Mouse (Mus musculus): ENCODE data around the gene Rab24.

Rab24 gene

DNA sequence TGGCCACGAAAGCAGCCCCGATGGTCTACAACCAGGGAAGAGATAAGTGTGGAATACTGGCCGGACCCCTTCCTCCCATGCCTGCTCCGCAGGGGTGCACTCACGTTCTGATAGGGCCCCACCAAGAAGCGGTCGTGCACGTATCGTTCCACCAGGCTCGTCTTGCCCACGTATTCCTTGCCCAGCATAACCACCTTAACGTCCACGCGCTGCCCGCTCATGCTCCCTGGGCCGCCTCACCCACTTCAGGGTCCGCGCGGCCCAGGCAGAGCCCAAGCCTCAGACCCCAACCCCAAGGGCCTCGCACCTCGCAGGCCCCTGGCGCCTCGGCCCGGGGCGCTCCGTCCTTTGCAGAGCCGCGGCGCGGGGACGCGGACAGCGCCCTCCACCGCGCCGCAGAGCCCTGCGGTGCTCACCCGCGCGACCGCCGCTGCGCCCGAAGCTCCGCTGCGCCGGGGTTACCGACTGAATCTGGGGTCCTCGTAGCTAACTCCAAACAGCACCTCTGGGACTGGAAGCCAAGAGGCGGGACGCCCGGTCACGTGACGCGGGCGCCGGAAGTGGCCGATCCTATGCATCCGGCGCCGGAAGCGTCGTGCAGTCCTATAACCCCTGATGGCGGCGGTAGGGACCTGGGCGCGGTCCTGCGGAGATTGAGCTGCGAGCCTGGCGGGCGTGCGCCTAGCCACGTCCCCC, at the start of gene Rab24:
TSS of gene Rab24 (minus strand) at position 513 of the 696 bp plus-strand sequence.
- DNase-seq: peak; percentile 92

DNA sequence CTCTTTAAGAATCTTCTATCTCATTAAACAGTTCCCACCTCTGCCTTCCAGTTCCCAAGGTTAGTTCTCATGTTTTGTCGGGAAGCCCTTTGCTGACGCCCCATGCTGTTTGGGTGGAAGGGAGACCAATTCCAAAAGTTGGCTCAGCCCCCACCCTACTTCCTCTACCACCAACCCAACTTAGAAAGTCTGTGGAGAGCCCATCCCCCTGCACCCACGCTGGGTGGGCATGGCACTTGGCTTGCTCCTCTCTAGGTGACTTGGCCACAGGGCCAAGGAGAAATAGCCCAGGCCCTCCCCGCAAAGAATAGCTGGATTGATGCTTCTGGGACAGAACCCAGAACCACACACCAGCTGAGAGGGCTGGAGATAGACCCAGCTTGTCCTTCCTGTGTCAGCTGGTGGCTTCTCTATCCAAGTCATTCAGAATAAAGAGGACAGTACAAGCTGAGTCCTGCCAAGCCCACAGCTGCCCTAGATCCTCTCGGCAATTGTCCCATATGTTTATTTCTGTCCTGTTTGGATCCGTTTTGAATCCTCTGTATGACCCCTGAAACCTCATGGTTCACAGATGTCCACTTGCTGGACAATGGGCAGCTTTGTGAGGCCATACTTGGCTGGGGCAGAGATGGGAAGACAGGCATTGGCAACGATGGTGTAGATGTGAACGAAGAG, 49.4 kb upstream of the Rab24 start:
- DNase-seq: peak; percentile 51

GRCm38 (mm10) chr13:55370234-55370633, 48.5 kb upstream of the Rab24 start:
- no peak for DNase-seq

- DNase-seq: peak; percentile 84
These were observed 47.9 kb upstream of the Rab24 start, which contains the start of gene Rgs14 for GRCm38 (mm10) chr13:55369531-55370114. Gene Rgs14, plus strand, starts transcription at chr13:55369732.

GRCm38 (mm10) chr13:55368401-55368800, 46.7 kb upstream of the Rab24 start:
- DNase-seq: peak; percentile 48

DNA sequence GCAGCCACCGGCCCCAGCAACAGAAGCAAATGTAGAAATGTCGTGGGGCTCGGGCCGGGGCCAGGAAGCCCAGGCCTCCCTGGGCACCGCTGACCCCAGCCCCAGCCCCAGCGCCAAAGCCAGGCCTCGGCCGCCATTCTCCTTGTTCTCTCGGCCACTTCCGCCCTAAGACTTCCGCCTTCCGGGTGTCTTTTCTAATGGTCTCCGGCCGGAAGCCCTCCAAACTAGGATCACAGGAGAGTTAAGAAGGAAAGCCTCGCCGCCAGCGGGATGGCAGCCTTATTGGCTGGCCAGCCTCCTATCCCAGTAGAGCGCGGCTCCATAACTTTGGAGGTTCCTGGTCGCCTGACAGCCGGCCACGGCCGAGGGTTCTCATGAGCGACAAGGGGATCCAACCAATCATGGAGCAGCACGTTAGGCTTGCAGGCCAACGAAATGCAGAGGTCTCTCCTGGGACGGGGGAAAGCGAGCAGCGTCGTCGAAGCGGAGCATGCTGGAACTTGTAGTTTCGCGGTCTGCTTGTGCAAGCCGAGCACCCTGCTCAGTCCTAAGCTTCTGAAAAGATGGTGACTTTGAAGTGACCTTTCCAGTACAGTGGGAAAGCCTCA, 40.8 kb upstream of the Rab24 start, which contains the start of gene Lman2:
TSS of gene Lman2 (minus strand) at position 331 of the 608 bp plus-strand sequence.
- DNase-seq: peak; percentile 92

DNA sequence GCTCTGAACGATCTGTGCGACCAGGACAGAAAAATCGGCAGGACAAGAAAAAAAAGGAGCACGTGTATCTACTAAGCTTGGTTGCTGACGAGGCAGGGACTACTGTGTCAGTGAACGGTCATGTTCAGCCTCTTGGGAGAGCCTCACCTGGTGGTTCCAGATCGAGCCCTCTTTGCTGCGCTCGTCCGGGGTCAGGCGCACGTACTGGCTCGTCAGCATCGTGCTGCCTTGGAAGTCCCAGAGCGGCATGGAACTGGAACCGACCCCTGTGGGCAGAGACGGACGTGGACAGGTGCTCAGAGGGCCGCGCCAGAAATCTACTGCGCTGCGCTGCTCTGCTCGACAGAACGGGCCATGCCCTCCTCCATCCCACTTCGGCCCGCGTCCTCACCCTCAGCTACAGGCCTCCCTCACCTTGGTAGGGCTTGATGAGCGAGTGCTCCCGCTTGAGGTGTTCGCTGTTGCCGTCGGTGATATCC, 40.3 kb upstream of the Rab24 start:
- DNase-seq: no peak

DNA sequence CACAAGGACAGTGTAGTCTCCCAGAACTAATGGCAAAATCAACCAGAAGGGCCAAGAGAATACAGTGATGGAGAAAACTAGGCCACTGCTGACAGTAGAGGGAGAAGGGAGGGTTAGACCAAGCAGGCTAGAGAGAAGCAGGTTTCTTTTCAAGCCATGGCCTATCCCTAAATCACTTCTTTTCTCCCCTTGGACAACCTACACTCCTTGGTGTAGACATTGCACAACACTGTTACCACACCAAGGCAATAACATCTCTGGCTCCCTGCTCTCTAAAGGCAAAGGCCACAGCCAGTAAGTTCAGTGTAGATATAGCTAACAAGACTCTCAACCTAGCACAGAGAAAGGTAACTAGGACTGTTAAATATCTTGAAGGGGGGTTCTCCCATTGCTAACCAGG, 39.4 kb upstream of the Rab24 start:
- DNase-seq: no peak

DNA sequence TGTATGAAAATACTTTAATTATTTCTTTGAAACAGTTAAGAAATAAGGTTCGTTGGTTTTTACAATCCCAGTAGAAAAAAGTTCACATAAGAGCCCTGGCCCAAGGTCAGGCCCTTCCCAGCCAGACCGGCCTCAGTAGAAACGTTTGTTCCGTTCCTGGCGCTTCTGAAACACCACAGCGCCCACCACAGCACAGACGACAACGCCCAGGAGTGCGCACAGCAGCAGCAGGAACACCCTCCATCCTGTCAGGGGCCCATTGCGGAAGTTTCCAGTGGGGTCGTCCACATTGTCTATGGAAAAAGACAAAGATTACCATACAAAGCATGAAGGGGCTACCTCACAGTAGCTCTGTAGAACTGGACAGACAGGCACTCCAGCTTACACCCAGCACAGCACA, 25.0 kb upstream of the Rab24 start:
- no peak for DNase-seq

GRCm38 (mm10) chr13:55344286-55344685, 22.5 kb upstream of the Rab24 start:
- no peak for DNase-seq

- no peak for DNase-seq
These were observed 20.7 kb upstream of the Rab24 start for GRCm38 (mm10) chr13:55342469-55342868.

DNA sequence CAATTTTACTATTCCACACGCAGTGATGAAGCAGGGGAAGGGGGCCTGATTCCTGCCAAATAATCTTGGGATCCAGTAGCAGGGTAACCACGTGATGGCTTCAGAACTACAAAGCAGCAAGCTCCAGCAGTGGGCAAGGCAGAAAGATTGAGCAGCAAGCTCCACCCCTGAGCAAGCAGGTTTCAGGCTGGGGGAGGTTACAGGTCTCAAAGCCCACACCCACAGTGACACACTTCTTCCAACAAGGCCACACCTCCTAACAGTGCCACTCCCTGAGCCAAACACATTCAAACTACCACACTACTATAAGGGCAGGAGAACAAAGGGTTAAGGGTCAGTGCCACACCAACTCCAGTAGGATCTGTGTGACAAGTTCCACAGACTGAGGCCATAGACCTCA, 17.5 kb upstream of the Rab24 start:
- no peak for DNase-seq

DNA sequence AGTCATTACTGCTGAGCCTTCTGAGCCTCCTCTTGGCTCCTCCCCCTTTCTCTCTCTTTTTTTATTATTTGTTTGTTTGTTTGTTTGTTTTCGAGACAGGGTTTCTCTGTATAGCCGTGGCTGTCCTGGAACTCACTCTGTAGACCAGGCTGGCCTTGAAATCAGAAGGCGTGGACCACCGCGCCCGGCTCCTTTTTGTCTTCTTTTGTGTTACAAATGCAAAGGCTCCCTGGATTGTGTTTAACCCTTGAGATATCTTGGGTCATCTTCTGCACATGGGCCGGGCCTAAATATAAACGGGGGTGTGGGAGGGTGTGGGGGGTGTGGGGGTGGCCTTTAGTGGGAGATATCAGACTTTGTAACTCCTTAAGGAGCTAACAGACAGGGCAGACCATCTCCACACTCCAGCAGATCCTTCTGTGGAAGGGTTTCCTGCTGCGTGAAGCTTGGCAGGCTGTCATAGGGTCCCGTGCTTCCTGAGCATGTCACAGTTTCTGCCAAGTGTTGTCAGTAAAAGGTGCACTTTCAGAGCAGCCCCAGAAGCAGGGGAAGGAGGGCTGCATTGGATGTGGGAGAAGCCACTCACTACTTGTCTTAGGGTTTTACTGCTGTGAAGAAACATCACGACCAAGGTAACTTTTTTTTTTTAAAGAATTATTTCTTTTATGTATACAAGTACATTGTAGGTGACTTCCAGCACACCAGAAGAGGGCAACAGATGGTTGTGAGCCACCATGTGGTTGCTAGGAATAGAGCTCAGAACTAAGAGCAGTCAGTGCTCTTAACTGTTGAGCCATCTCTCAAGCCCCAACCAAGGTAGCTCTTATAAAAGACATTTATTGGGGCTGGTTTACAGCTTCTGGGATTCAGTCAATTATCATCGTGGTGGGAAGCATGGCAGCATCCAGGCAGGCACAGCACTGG, 16.6 kb upstream of the Rab24 start:
- DNase-seq: no peak

GRCm38 (mm10) chr13:55337341-55337975, 15.7 kb upstream of the Rab24 start:
- DNase-seq: no peak

GRCm38 (mm10) chr13:55335701-55336100, 14.0 kb upstream of the Rab24 start:
- DNase-seq: no peak

GRCm38 (mm10) chr13:55332331-55332730, 10.6 kb upstream of the Rab24 start:
- no peak for DNase-seq

DNA sequence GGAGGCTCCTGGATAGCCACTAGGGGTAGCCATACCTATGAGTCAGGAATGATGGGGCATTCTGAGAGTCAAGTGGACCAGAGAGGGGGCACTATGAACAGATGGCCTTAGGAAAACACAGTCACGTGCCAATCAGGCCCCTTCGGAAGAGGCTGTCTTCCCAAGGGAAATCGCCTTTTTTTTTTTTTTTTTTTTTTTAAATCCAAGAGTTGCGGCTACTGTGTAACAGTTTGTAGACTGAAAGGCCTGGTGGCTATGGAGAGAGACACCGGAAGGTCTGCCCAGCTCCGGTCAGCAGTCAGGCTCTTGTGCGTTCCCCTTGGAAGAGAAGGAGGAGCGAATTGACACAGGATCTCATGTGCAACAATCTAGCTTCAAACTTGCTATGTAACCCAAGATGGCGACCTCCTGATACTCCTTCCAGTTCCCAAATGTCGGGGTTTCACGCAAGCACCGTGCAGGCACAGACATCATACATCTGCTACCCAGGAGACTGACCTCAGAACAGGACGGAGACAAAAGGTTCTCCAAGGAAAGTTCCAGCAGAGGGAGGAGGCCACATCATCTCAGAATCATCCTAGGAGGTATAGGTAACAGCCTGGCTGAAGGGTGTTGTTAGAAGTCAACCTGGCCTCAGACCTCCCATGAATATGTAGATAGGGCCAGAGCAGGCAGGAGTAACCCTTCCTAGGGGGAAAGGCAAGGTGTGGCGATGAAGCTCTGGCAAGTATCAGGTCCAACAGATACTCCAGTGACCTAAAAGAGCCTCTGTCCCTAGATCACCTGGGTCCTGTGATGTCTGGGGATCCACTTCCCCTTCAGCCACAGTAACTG, 9.0 kb upstream of the Rab24 start:
- DNase-seq: no peak

- peak; percentile 93 for DNase-seq
These were observed 8.2 kb upstream of the Rab24 start, which contains the start of gene Mxd3 for GRCm38 (mm10) chr13:55329683-55330566. Gene Mxd3, minus strand, starts transcription at chr13:55329823.

GRCm38 (mm10) chr13:55329109-55329682, 7.5 kb upstream of the Rab24 start:
- no peak for DNase-seq

Measured in thymus, postnatal 4 days (tissue).